Mouse (Mus musculus): ENCODE measurements at regions not wholly inside any gene's neighbourhood (a gene's known extent, or its start where the extent isn't known, plus 50 kb on each side); places are given as distances from the start of the nearest gene placed in this dataset.
A peak's percentile ranks its signal among the peaks of the same experiment; 100 is the strongest.

DNA sequence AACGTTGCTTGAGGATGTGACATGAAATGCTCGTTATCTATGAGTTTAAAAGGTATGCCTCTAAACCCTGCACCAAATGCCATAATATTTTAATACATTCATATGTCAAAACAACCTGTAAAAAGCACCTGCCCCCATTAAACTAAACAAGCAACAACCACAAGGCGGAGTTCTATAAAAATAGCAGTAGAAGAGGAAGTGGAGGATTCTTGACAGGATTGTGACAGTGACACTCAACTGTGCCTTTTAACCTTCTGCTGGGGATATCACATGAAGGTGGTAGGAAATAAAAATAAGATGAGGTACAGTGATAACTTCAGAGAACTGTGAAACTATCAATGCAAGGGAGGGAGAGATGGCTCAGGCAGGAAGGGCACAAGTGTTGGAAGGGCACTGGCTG, 58.6 kb upstream of the Dbx2 start:
- H3K4me3 ChIP-seq (ENCODE audit: low read depth, low read length): no peak overlapping the region
- no peak overlapping the region for H3K4me2 ChIP-seq (replicated peaks; ENCODE audit: low read depth, low read length)
- H3K27ac ChIP-seq (ENCODE audit: low read length): no peak overlapping the region
- no peaks in the 10 kb centered on the region for H3K9me3 ChIP-seq (ENCODE audit: control insufficient read depth, low read depth, low read length)
- H3K27me3 ChIP-seq (ENCODE audit: control insufficient read depth, insufficient read depth, low read length): no peaks in the 10 kb centered on the region
- WGBS: 77% methylated on average over 3 of the region's 3 CpGs
- H3K36me3 ChIP-seq (ENCODE audit: control insufficient read depth, insufficient read depth, low read length): no peaks in the 10 kb centered on the region
- no peaks in the 10 kb centered on the region for H3K4me1 ChIP-seq (ENCODE audit: control insufficient read depth, insufficient read depth, low read length)
- H3K9ac ChIP-seq (replicated peaks; ENCODE audit: low read depth, low read length): no peak overlapping the region
- ATAC-seq (ENCODE audit: insufficient number of reproducible peaks, insufficient read depth, low FRiP score, low read depth): no peak

DNA sequence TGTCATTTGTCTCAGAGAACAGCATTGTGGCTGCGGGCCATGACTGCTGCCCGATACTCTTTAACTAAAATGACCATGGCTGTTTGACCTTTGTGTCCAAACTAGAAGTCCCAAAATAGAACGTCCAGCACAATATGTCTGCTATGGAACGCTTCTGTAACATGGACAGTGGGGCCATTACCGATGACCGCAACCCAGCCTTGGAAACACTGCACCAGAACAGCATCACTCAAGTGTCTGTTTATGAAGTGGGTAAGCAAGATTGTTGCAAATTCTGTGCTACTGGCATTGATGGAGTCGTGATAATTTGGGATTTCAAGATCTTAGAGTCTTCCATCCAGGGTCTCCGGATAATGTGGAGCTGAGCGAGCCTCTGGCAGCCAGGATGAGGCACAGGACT, 60.2 kb upstream of the Dbx2 start:
- Histone ChIP-seq H3K36me3 (ENCODE audit: control insufficient read depth, insufficient read depth, low read length) (no peaks in the 10 kb centered on the region), H3K9me3 (ENCODE audit: control insufficient read depth, low read depth, low read length) (no peaks in the 10 kb centered on the region)
- 79% methylated on average over 9 of the region's 9 CpGs for WGBS

DNA sequence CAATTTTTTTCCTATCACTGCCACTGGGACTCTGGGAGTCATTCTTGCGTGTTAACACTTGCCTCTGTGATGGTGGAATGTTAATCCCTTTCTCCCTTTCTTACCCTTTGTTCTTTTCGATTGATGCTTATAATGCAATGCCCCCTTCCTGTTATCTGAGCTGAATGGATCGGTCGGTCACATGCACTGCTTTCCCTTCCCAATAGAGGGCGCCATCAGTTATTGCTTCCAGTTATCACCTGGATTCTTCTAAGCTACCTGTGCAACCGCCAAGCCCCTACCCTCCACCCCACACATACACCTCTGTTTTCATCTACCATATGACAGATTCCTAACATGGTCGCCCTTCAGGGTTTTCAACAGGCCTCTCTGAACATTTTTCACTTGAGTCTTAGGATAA, 66.9 kb upstream of the Ano6 start:
- 40% methylated on average over 7 of the region's 7 CpGs for WGBS
- no peaks in the 10 kb centered on the region for H3K36me3 ChIP-seq (ENCODE audit: control insufficient read depth, insufficient read depth, low read length)
- H3K4me2 ChIP-seq (replicated peaks; ENCODE audit: low read depth, low read length): no peak overlapping the region
- no peaks in the 10 kb centered on the region for H3K4me1 ChIP-seq (ENCODE audit: control insufficient read depth, insufficient read depth, low read length)
- no peaks in the 10 kb centered on the region for H3K27me3 ChIP-seq (ENCODE audit: control insufficient read depth, insufficient read depth, low read length)
- H3K9me3 ChIP-seq (ENCODE audit: control insufficient read depth, low read depth, low read length): no peaks in the 10 kb centered on the region
- no peak overlapping the region for H3K4me3 ChIP-seq (ENCODE audit: low read depth, low read length)
- no peak overlapping the region for H3K27ac ChIP-seq (ENCODE audit: low read length)
- no peak overlapping the region for H3K9ac ChIP-seq (replicated peaks; ENCODE audit: low read depth, low read length)
- ATAC-seq (ENCODE audit: insufficient number of reproducible peaks, insufficient read depth, low FRiP score, low read depth): no peak

More for the DNA sequence above, 60.2 kb upstream of the Dbx2 start:
- Histone ChIP-seq H3K4me3 (ENCODE audit: low read depth, low read length) (no peak overlapping the region), H3K4me1 (ENCODE audit: control insufficient read depth, insufficient read depth, low read length) (no peaks in the 10 kb centered on the region), H3K4me2 (replicated peaks; ENCODE audit: low read depth, low read length) (no peak overlapping the region), H3K27me3 (ENCODE audit: control insufficient read depth, insufficient read depth, low read length) (no peaks in the 10 kb centered on the region), H3K27ac (ENCODE audit: low read length) (no peak overlapping the region), H3K9ac (replicated peaks; ENCODE audit: low read depth, low read length) (no peak overlapping the region)
- no peak for ATAC-seq (ENCODE audit: insufficient number of reproducible peaks, insufficient read depth, low FRiP score, low read depth)

DNA sequence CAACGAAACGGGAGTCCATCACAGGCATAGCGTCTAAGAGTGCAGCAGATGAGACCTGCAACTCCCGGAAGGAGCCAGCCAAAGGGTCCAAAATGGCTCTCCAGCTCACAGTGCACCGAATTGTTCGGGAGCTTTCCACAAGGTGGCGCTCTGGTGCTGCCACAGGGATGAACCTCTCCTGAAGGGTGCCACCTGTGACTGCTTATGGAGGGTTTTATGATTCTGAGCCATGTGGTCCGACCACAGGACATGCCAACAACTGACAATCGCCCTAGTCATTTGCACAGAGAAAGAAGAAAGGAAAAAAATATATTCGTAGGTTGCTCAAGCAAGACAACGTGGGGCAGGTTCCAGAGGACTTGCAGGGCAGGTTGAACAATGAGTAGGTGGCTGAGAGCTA, 64.8 kb upstream of the Ano6 start:
- ATAC-seq (ENCODE audit: insufficient number of reproducible peaks, insufficient read depth, low FRiP score, low read depth): peak; percentile 53; the same call in 1 of the 2 replicates
- no peaks in the 10 kb centered on the region for H3K4me1 ChIP-seq (ENCODE audit: control insufficient read depth, insufficient read depth, low read length)
- no peaks in the 10 kb centered on the region for H3K27me3 ChIP-seq (ENCODE audit: control insufficient read depth, insufficient read depth, low read length)
- H3K27ac ChIP-seq (ENCODE audit: low read length): no peak overlapping the region
- no peak overlapping the region for H3K9ac ChIP-seq (replicated peaks; ENCODE audit: low read depth, low read length)
- H3K9me3 ChIP-seq (ENCODE audit: control insufficient read depth, low read depth, low read length): no peaks in the 10 kb centered on the region
- no peaks in the 10 kb centered on the region for H3K36me3 ChIP-seq (ENCODE audit: control insufficient read depth, insufficient read depth, low read length)
- no peak overlapping the region for H3K4me3 ChIP-seq (ENCODE audit: low read depth, low read length)
- WGBS: 33% methylated on average over 11 of the region's 11 CpGs
- no peak overlapping the region for H3K4me2 ChIP-seq (replicated peaks; ENCODE audit: low read depth, low read length)

DNA sequence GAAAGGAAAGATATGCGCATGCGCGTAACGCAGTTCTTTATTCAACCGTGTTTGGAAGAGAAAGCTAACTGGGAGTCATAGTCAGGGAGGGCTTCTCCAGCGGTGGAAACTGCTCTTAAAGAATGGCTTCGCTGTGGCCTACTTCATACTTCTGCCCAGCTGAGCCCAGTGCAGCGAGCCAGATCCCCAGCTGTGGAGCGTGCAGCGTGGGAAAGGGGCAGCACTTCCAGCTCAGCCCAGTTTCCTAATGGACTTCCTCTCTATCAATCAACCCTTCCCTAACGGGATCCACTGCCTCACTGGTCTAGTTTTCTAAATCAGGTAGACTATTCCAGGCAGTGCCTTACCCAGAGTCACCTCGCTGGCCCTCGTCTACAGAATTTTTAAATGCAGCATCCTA, 64.1 kb upstream of the Ano6 start:
- Histone ChIP-seq H3K9me3 (ENCODE audit: control insufficient read depth, low read depth, low read length) (no peaks in the 10 kb centered on the region), H3K27ac (ENCODE audit: low read length) (no peak overlapping the region), H3K36me3 (ENCODE audit: control insufficient read depth, insufficient read depth, low read length) (no peaks in the 10 kb centered on the region), H3K9ac (replicated peaks; ENCODE audit: low read depth, low read length) (no peak overlapping the region), H3K4me1 (ENCODE audit: control insufficient read depth, insufficient read depth, low read length) (no peaks in the 10 kb centered on the region), H3K27me3 (ENCODE audit: control insufficient read depth, insufficient read depth, low read length) (no peaks in the 10 kb centered on the region), H3K4me2 (replicated peaks; ENCODE audit: low read depth, low read length) (no peak overlapping the region), H3K4me3 (ENCODE audit: low read depth, low read length) (no peak overlapping the region)
- WGBS: 70% methylated on average over 13 of the region's 13 CpGs
- ATAC-seq (ENCODE audit: insufficient number of reproducible peaks, insufficient read depth, low FRiP score, low read depth): no peak

DNA sequence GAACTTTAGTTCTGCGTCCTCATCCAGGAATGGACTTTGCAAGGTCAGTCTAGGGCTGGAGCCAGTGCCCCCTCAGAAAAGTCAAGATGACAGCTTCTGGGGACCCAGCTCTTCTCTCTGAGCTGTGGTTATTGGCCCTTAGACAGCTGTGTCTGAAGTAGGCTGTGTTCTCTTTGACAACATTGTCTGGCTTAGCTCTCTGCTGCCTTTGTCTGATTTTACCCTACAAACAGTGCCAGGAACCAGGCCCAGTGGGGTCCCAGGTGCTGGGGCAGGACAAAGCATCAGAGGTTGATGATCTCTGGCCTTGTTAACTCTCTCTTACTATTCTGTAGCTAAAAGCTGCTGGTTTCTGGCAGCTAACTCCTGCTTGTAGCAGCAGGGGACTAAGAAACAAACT, 54.9 kb upstream of the Ano6 start:
- no peak overlapping the region for H3K4me3 ChIP-seq (ENCODE audit: low read depth, low read length)
- no peak for ATAC-seq (ENCODE audit: insufficient number of reproducible peaks, insufficient read depth, low FRiP score, low read depth)
- no peak overlapping the region for H3K4me2 ChIP-seq (replicated peaks; ENCODE audit: low read depth, low read length)
- no peak overlapping the region for H3K9ac ChIP-seq (replicated peaks; ENCODE audit: low read depth, low read length)
- 82% methylated on average over 1 of the region's 1 CpGs for WGBS
- no peaks in the 10 kb centered on the region for H3K36me3 ChIP-seq (ENCODE audit: control insufficient read depth, insufficient read depth, low read length)
- H3K9me3 ChIP-seq (ENCODE audit: control insufficient read depth, low read depth, low read length): no peaks in the 10 kb centered on the region
- H3K4me1 ChIP-seq (ENCODE audit: control insufficient read depth, insufficient read depth, low read length): no peaks in the 10 kb centered on the region
- H3K27ac ChIP-seq (ENCODE audit: low read length): no peak overlapping the region
- H3K27me3 ChIP-seq (ENCODE audit: control insufficient read depth, insufficient read depth, low read length): no peaks in the 10 kb centered on the region

Data from stomach, embryonic 14.5 days (tissue).